Mouse (Mus musculus): ENCODE data around the gene Tfeb. TPM values are rescaled to one million over a fixed set of nuclear protein-coding genes. Genes with fewer than 3 reads are reported as not detected.

Gene Tfeb
- polyA plus RNA-seq, 1 experiment from 2014 or later = 5.8 TPM

DNA sequence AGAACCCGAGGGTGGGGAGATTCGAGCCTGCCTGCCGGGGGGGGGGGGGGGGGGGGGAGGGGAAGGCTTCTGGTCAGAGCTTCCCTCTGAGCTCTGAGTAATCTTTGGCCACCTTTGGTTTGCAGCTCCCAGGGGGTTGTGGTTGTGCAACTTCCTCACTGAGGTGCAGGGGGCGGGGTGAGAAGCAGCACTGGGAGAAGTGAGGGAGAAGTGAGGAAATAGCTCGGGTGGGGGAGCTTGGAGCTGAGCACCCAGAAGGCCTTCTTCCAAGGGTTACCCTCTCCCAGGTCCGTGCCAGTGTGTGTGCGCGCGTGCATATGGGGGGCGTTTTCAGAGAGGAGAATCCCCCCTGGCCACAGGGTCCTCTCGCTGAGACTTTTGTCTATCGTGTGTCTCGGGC, 17.4 kb downstream of the Tfeb start:
- no peaks in the 10 kb centered on the region for H3K27me3 ChIP-seq (ENCODE audit: insufficient read depth, low read length)
- ATAC-seq (peak; percentile 72), DNase-seq (peak; percentile 82)
- peaks cover 8% of the 10 kb centered on the region; the same call in 1 of the 2 replicates for H3K36me3 ChIP-seq (replicated peaks; ENCODE audit: insufficient read depth, low read length)
- H3K4me1 ChIP-seq (ENCODE audit: insufficient read depth) = peaks cover 29% of the 10 kb centered on the region
- 35% methylated on average over 11 of the region's 13 CpGs for WGBS (ENCODE audit: insufficient replicate concordance)
- H3K27ac ChIP-seq (ENCODE audit: low read depth) = peak overlapping the region; percentile 59
- H3K4me2 ChIP-seq (ENCODE audit: low read depth, low read length) = peak overlapping the region; percentile 42
- no peaks in the 10 kb centered on the region for H3K9me3 ChIP-seq (ENCODE audit: low read length)
- TF ChIP-seq EP300 (IDR thresholded peaks at IDR 0.05; ENCODE audit: low read depth) = no peak
- TF ChIP-seq CTCF (IDR thresholded peaks at IDR 0.05; ENCODE audit: low read depth) = no peak; the same call in 1 of the 2 replicates
- H3K4me3 ChIP-seq (ENCODE audit: low read depth, low read length) = no peak overlapping the region
- H3K9ac ChIP-seq (replicated peaks) = 0 out of 2 replicates have a peak overlapping the region, but pooled peaks have one; percentile 18

DNA sequence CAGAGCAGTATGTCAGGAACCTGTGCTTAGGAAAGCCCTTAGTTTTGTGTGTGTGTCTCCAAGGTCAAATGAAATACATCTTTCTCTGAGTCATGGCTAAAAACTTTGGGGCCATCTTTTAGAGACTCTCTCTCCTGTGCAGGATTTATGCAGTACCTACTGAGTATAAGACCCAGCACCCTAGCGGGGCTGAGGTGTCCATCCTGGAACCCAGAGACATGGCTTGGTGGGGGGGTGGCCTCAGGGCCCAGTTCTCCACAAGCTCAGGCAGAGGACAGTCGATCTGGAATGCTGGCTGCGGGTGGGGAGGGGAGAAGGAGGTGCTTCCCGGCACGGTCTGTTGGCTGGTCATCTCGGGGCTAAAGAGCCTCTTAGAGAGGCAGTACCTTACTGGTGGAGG, 19.5 kb downstream of the Tfeb start:
- Histone ChIP-seq H3K9me3 (ENCODE audit: low read length) (no peaks in the 10 kb centered on the region), H3K4me2 (ENCODE audit: low read depth, low read length) (no peak overlapping the region), H3K9ac (replicated peaks) (no peak overlapping the region), H3K4me3 (ENCODE audit: low read depth, low read length) (no peak overlapping the region), H3K27me3 (ENCODE audit: insufficient read depth, low read length) (no peaks in the 10 kb centered on the region), H3K27ac (ENCODE audit: low read depth) (no peak overlapping the region), H3K4me1 (ENCODE audit: insufficient read depth) (peaks cover 30% of the 10 kb centered on the region), H3K36me3 (replicated peaks; ENCODE audit: insufficient read depth, low read length) (peaks cover 7% of the 10 kb centered on the region; the same call in 1 of the 2 replicates)
- ATAC-seq = no peak
- no peak for DNase-seq
- TF ChIP-seq CTCF (IDR thresholded peaks at IDR 0.05; ENCODE audit: low read depth) (no peak), EP300 (IDR thresholded peaks at IDR 0.05; ENCODE audit: low read depth) (no peak)
- 54% methylated on average over 6 of the region's 6 CpGs for WGBS (ENCODE audit: insufficient replicate concordance)

DNA sequence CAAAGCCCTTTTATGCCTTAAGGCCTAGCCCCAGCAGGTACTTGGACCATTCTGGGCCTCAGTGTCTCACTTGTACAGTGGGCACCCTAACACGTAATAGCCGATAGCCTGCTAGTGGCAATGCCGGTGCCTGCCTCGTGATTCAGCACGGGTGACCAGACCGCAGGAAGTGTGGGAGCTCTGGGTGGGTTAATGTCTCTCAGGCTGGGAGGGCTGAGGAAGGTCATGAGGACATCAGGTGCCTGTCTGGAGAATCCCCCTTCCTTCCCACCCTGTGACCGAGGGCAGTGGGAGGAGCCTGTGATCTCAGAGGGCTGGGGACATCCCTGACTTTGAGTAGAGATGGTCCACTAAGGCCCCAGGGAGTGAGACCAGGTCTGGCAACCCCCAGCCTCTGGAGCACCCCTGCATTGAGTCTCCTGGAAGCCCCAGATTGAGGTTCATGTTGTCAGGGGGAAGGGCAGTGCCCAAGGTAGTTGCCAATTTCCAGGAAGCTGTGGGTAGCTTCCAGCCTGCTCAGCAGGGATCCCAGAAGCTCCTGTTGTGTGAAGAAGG, 20.3 kb downstream of the Tfeb start:
- H3K36me3 ChIP-seq (replicated peaks; ENCODE audit: insufficient read depth, low read length) = peaks cover 1% of the 10 kb centered on the region; the same call in 1 of the 2 replicates
- no peak overlapping the region for H3K4me2 ChIP-seq (ENCODE audit: low read depth, low read length)
- peaks cover 30% of the 10 kb centered on the region for H3K4me1 ChIP-seq (ENCODE audit: insufficient read depth)
- DNase-seq (no peak), ATAC-seq (no peak)
- H3K9me3 ChIP-seq (ENCODE audit: low read length) = no peaks in the 10 kb centered on the region
- H3K4me3 ChIP-seq (ENCODE audit: low read depth, low read length) = no peak overlapping the region
- 60% methylated on average over 7 of the region's 7 CpGs for WGBS (ENCODE audit: insufficient replicate concordance)
- no peaks in the 10 kb centered on the region for H3K27me3 ChIP-seq (ENCODE audit: insufficient read depth, low read length)
- H3K9ac ChIP-seq (replicated peaks) = no peak overlapping the region
- TF ChIP-seq EP300 (IDR thresholded peaks at IDR 0.05; ENCODE audit: low read depth) (no peak), CTCF (IDR thresholded peaks at IDR 0.05; ENCODE audit: low read depth) (no peak)
- no peak overlapping the region for H3K27ac ChIP-seq (ENCODE audit: low read depth)

- H3K27ac ChIP-seq (ENCODE audit: low read depth) = no peak overlapping the region; the same call in 1 of the 2 replicates
- DNase-seq = no peak
- no peaks in the 10 kb centered on the region for H3K9me3 ChIP-seq (ENCODE audit: low read length)
- H3K9ac ChIP-seq (replicated peaks) = no peak overlapping the region
- ATAC-seq = no peak
- H3K4me2 ChIP-seq (ENCODE audit: low read depth, low read length) = no peak overlapping the region
- H3K4me3 ChIP-seq (ENCODE audit: low read depth, low read length) = no peak overlapping the region
- no peaks in the 10 kb centered on the region for H3K36me3 ChIP-seq (replicated peaks; ENCODE audit: insufficient read depth, low read length)
- H3K4me1 ChIP-seq (ENCODE audit: insufficient read depth) = peaks cover 24% of the 10 kb centered on the region
- WGBS (ENCODE audit: insufficient replicate concordance) = 65% methylated on average over 15 of the region's 15 CpGs
- H3K27me3 ChIP-seq (ENCODE audit: insufficient read depth, low read length) = no peaks in the 10 kb centered on the region
- TF ChIP-seq CTCF (IDR thresholded peaks at IDR 0.05; ENCODE audit: low read depth) = peak; percentile 34
- TF ChIP-seq EP300 (IDR thresholded peaks at IDR 0.05; ENCODE audit: low read depth) = no peak
Observed at GRCm38 (mm10) chr17:47759702-47760410, 23.0 kb downstream of the Tfeb start.

DNA sequence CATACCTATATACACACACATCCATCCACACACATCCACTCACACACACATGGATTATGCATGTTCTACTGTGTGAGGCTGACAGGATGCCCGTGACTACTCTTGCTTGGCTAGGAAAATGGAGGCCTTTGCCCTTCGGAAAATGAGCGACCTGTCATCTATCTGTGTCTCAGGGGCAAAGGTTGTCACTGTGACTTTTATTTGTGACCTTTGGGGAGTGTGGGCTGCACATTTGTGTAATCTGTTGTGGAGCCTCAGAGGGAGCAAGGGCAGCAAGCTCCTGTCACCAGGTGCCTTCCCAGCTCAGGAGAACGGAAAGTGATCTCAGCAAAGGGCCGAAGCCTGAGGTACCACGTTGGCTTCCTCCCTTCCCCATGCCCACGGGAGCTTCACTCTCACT, 25.2 kb downstream of the Tfeb start:
- no peaks in the 10 kb centered on the region for H3K36me3 ChIP-seq (replicated peaks; ENCODE audit: insufficient read depth, low read length)
- H3K4me3 ChIP-seq (ENCODE audit: low read depth, low read length) = no peak overlapping the region
- peak overlapping the region; percentile 72 for H3K27ac ChIP-seq (ENCODE audit: low read depth)
- ATAC-seq = peak; percentile 50
- no peak overlapping the region for H3K4me2 ChIP-seq (ENCODE audit: low read depth, low read length)
- 61% methylated on average over 7 of the region's 7 CpGs for WGBS (ENCODE audit: insufficient replicate concordance)
- H3K27me3 ChIP-seq (ENCODE audit: insufficient read depth, low read length) = no peaks in the 10 kb centered on the region
- H3K4me1 ChIP-seq (ENCODE audit: insufficient read depth) = peaks cover 22% of the 10 kb centered on the region
- H3K9ac ChIP-seq (replicated peaks) = no peak overlapping the region
- TF ChIP-seq CTCF (IDR thresholded peaks at IDR 0.05; ENCODE audit: low read depth) = no peak
- no peak for TF ChIP-seq EP300 (IDR thresholded peaks at IDR 0.05; ENCODE audit: low read depth)
- DNase-seq = no peak
- H3K9me3 ChIP-seq (ENCODE audit: low read length) = no peaks in the 10 kb centered on the region

- H3K4me3 ChIP-seq (ENCODE audit: low read depth, low read length) = no peak overlapping the region
- no peaks in the 10 kb centered on the region for H3K27me3 ChIP-seq (ENCODE audit: insufficient read depth, low read length)
- peak overlapping the region; percentile 72 for H3K27ac ChIP-seq (ENCODE audit: low read depth)
- WGBS (ENCODE audit: insufficient replicate concordance) = 65% methylated on average over 13 of the region's 13 CpGs
- H3K9me3 ChIP-seq (ENCODE audit: low read length) = no peaks in the 10 kb centered on the region
- H3K4me2 ChIP-seq (ENCODE audit: low read depth, low read length) = no peak overlapping the region
- TF ChIP-seq CTCF (IDR thresholded peaks at IDR 0.05; ENCODE audit: low read depth) = no peak
- no peak for TF ChIP-seq EP300 (IDR thresholded peaks at IDR 0.05; ENCODE audit: low read depth)
- DNase-seq (no peak), ATAC-seq (peak; percentile 55)
- H3K36me3 ChIP-seq (replicated peaks; ENCODE audit: insufficient read depth, low read length) = no peaks in the 10 kb centered on the region
- H3K4me1 ChIP-seq (ENCODE audit: insufficient read depth) = peaks cover 26% of the 10 kb centered on the region
- no peak overlapping the region; the same call in none of the 2 replicates for H3K9ac ChIP-seq (replicated peaks)
Observed at GRCm38 (mm10) chr17:47762518-47763340, 25.9 kb downstream of the Tfeb start.

All from liver, postnatal 0 days (tissue).